Mouse (Mus musculus): ENCODE results near the gene Sgsm1. TPM values are rescaled to one million over a fixed set of nuclear protein-coding genes. Genes with fewer than 3 reads are reported as not detected.

The Sgsm1 gene
- polyA plus RNA-seq, 1 experiment, result 1.9 TPM

- TF ChIP-seq MYOD1 (IDR thresholded peaks at IDR 0.05; ENCODE audit: control insufficient read depth, insufficient read length, low read depth), result no peak
- no peak for TF ChIP-seq USF1 (IDR thresholded peaks at IDR 0.05; ENCODE audit: low read depth)
- no peak for TF ChIP-seq FOSL1 (IDR thresholded peaks at IDR 0.05; ENCODE audit: insufficient read depth, low read length, poor library complexity, severe bottlenecking)
- TF ChIP-seq CTCF (IDR thresholded peaks at IDR 0.05; ENCODE audit: control insufficient read depth, insufficient read depth, insufficient read length), result no peak
- no peak for TF ChIP-seq MAX (IDR thresholded peaks at IDR 0.05)
- no peak for TF ChIP-seq MYOG (IDR thresholded peaks at IDR 0.05; ENCODE audit: control insufficient read depth, extremely low read depth, insufficient read length)
- no peak for TF ChIP-seq CEBPB (IDR thresholded peaks at IDR 0.05; ENCODE audit: low read depth)
- no peaks in the 10 kb centered on the region for H3K36me3 ChIP-seq (ENCODE audit: control insufficient read depth, insufficient read depth)
- H3K79me2 ChIP-seq (ENCODE audit: control insufficient read depth, insufficient read depth), result no peaks in the 10 kb centered on the region
- H3K79me3 ChIP-seq (ENCODE audit: low read depth), result no peaks in the 10 kb centered on the region
- no peak overlapping the region for H3ac ChIP-seq (ENCODE audit: control insufficient read depth, insufficient read length, low read depth)
- H3K27me3 ChIP-seq (ENCODE audit: control insufficient read depth, insufficient read depth, insufficient read length), result peaks cover 33% of the 10 kb centered on the region
- no peak overlapping the region for H3K4me3 ChIP-seq (ENCODE audit: insufficient read depth, poor library complexity, severe bottlenecking)
Measured at GRCm38 (mm10) chr5:113299433-113299832, 11.2 kb downstream of the Sgsm1 start.

- no peak overlapping the region for H3K4me3 ChIP-seq (ENCODE audit: insufficient read depth, poor library complexity, severe bottlenecking)
- no peaks in the 10 kb centered on the region for H3K36me3 ChIP-seq (ENCODE audit: control insufficient read depth, insufficient read depth)
- H3K79me2 ChIP-seq (ENCODE audit: control insufficient read depth, insufficient read depth), result no peaks in the 10 kb centered on the region
- no peak overlapping the region for H3ac ChIP-seq (ENCODE audit: control insufficient read depth, insufficient read length, low read depth)
- H3K27me3 ChIP-seq (ENCODE audit: control insufficient read depth, insufficient read depth, insufficient read length), result peaks cover 33% of the 10 kb centered on the region
- TF ChIP-seq CEBPB (IDR thresholded peaks at IDR 0.05; ENCODE audit: low read depth) (no peak), MAX (IDR thresholded peaks at IDR 0.05) (no peak), CTCF (IDR thresholded peaks at IDR 0.05; ENCODE audit: control insufficient read depth, insufficient read depth, insufficient read length) (no peak), MYOG (IDR thresholded peaks at IDR 0.05; ENCODE audit: control insufficient read depth, extremely low read depth, insufficient read length) (no peak), FOSL1 (IDR thresholded peaks at IDR 0.05; ENCODE audit: insufficient read depth, low read length, poor library complexity, severe bottlenecking) (no peak), USF1 (IDR thresholded peaks at IDR 0.05; ENCODE audit: low read depth) (no peak), MYOD1 (IDR thresholded peaks at IDR 0.05; ENCODE audit: control insufficient read depth, insufficient read length, low read depth) (no peak)
- H3K79me3 ChIP-seq (ENCODE audit: low read depth), result no peaks in the 10 kb centered on the region
Measured at GRCm38 (mm10) chr5:113298826-113299225, 11.8 kb downstream of the Sgsm1 start.

GRCm38 (mm10) chr5:113298040-113298439 lies 12.5 kb downstream of the Sgsm1 start:
- Histone ChIP-seq H3K36me3 (ENCODE audit: control insufficient read depth, insufficient read depth) (no peaks in the 10 kb centered on the region), H3ac (ENCODE audit: control insufficient read depth, insufficient read length, low read depth) (no peak overlapping the region), H3K4me3 (ENCODE audit: insufficient read depth, poor library complexity, severe bottlenecking) (no peak overlapping the region), H3K79me2 (ENCODE audit: control insufficient read depth, insufficient read depth) (no peaks in the 10 kb centered on the region), H3K79me3 (ENCODE audit: low read depth) (no peaks in the 10 kb centered on the region), H3K27me3 (ENCODE audit: control insufficient read depth, insufficient read depth, insufficient read length) (peaks cover 28% of the 10 kb centered on the region)
- TF ChIP-seq MAX (IDR thresholded peaks at IDR 0.05), result no peak
- TF ChIP-seq USF1 (IDR thresholded peaks at IDR 0.05; ENCODE audit: low read depth), result no peak
- no peak for TF ChIP-seq FOSL1 (IDR thresholded peaks at IDR 0.05; ENCODE audit: insufficient read depth, low read length, poor library complexity, severe bottlenecking)

- TF ChIP-seq CTCF (IDR thresholded peaks at IDR 0.05; ENCODE audit: control insufficient read depth, insufficient read depth, insufficient read length) (no peak), MYOD1 (IDR thresholded peaks at IDR 0.05; ENCODE audit: control insufficient read depth, insufficient read length, low read depth) (no peak), MYOG (IDR thresholded peaks at IDR 0.05; ENCODE audit: control insufficient read depth, extremely low read depth, insufficient read length) (no peak), USF1 (IDR thresholded peaks at IDR 0.05; ENCODE audit: low read depth) (no peak), MAX (IDR thresholded peaks at IDR 0.05) (no peak), FOSL1 (IDR thresholded peaks at IDR 0.05; ENCODE audit: insufficient read depth, low read length, poor library complexity, severe bottlenecking) (no peak), CEBPB (IDR thresholded peaks at IDR 0.05; ENCODE audit: low read depth) (no peak)
- H3K79me2 ChIP-seq (ENCODE audit: control insufficient read depth, insufficient read depth), result no peaks in the 10 kb centered on the region
Measured at GRCm38 (mm10) chr5:113295791-113296190, 14.8 kb downstream of the Sgsm1 start.

GRCm38 (mm10) chr5:113294575-113294974 lies 16.0 kb downstream of the Sgsm1 start:
- TF ChIP-seq MAX (IDR thresholded peaks at IDR 0.05) (no peak), CTCF (IDR thresholded peaks at IDR 0.05; ENCODE audit: control insufficient read depth, insufficient read depth, insufficient read length) (no peak), FOSL1 (IDR thresholded peaks at IDR 0.05; ENCODE audit: insufficient read depth, low read length, poor library complexity, severe bottlenecking) (no peak), MYOG (IDR thresholded peaks at IDR 0.05; ENCODE audit: control insufficient read depth, extremely low read depth, insufficient read length) (no peak), MYOD1 (IDR thresholded peaks at IDR 0.05; ENCODE audit: control insufficient read depth, insufficient read length, low read depth) (no peak), USF1 (IDR thresholded peaks at IDR 0.05; ENCODE audit: low read depth) (no peak), CEBPB (IDR thresholded peaks at IDR 0.05; ENCODE audit: low read depth) (no peak)
- no peak overlapping the region for H3ac ChIP-seq (ENCODE audit: control insufficient read depth, insufficient read length, low read depth)
- H3K27me3 ChIP-seq (ENCODE audit: control insufficient read depth, insufficient read depth, insufficient read length), result peaks cover 17% of the 10 kb centered on the region
- no peaks in the 10 kb centered on the region for H3K79me3 ChIP-seq (ENCODE audit: low read depth)
- H3K36me3 ChIP-seq (ENCODE audit: control insufficient read depth, insufficient read depth), result no peaks in the 10 kb centered on the region
- H3K79me2 ChIP-seq (ENCODE audit: control insufficient read depth, insufficient read depth), result no peaks in the 10 kb centered on the region
- H3K4me3 ChIP-seq (ENCODE audit: insufficient read depth, poor library complexity, severe bottlenecking), result no peak overlapping the region

More at GRCm38 (mm10) chr5:113295791-113296190, 14.8 kb downstream of the Sgsm1 start:
- Histone ChIP-seq H3K36me3 (ENCODE audit: control insufficient read depth, insufficient read depth) (no peaks in the 10 kb centered on the region), H3K79me3 (ENCODE audit: low read depth) (no peaks in the 10 kb centered on the region), H3K4me3 (ENCODE audit: insufficient read depth, poor library complexity, severe bottlenecking) (no peak overlapping the region), H3ac (ENCODE audit: control insufficient read depth, insufficient read length, low read depth) (no peak overlapping the region), H3K27me3 (ENCODE audit: control insufficient read depth, insufficient read depth, insufficient read length) (peaks cover 17% of the 10 kb centered on the region)

GRCm38 (mm10) chr5:113293446-113293845 lies 17.1 kb downstream of the Sgsm1 start:
- Histone ChIP-seq H3K79me2 (ENCODE audit: control insufficient read depth, insufficient read depth) (no peaks in the 10 kb centered on the region), H3K36me3 (ENCODE audit: control insufficient read depth, insufficient read depth) (no peaks in the 10 kb centered on the region), H3K27me3 (ENCODE audit: control insufficient read depth, insufficient read depth, insufficient read length) (peaks cover 10% of the 10 kb centered on the region), H3K4me3 (ENCODE audit: insufficient read depth, poor library complexity, severe bottlenecking) (no peak overlapping the region), H3ac (ENCODE audit: control insufficient read depth, insufficient read length, low read depth) (no peak overlapping the region), H3K79me3 (ENCODE audit: low read depth) (no peaks in the 10 kb centered on the region)
- no peak for TF ChIP-seq CTCF (IDR thresholded peaks at IDR 0.05; ENCODE audit: control insufficient read depth, insufficient read depth, insufficient read length)
- TF ChIP-seq MAX (IDR thresholded peaks at IDR 0.05), result no peak
- TF ChIP-seq USF1 (IDR thresholded peaks at IDR 0.05; ENCODE audit: low read depth), result no peak
- no peak for TF ChIP-seq FOSL1 (IDR thresholded peaks at IDR 0.05; ENCODE audit: insufficient read depth, low read length, poor library complexity, severe bottlenecking)
- TF ChIP-seq MYOD1 (IDR thresholded peaks at IDR 0.05; ENCODE audit: control insufficient read depth, insufficient read length, low read depth), result no peak
- no peak for TF ChIP-seq MYOG (IDR thresholded peaks at IDR 0.05; ENCODE audit: control insufficient read depth, extremely low read depth, insufficient read length)
- no peak for TF ChIP-seq CEBPB (IDR thresholded peaks at IDR 0.05; ENCODE audit: low read depth)
